Mouse (Mus musculus) embryonic facial prominence, embryonic 14.5 days (tissue): ENCODE data around the gene Myh3. TPM values are rescaled to one million over a fixed set of nuclear protein-coding genes. Genes with fewer than 3 reads are reported as not detected.

Experiments
- ATAC-seq: fragments of 200-750 bp; cut with Nextera tagmentation; 2 replicates; pipeline ENCODE4 v1.8.0; 2017; ENCODE audit warnings: low read depth, moderate number of reproducible peaks, moderate TSS enrichment
- DNase-seq: peaks from one replicate; pipeline ENCODE4 v3.0.0-alpha.2; 2015; ENCODE audit warnings: low spot score
- H3K27ac ChIP-seq: fragments of 300-500 bp; sonication (generic); replicated peaks from 2 replicates; pipeline ENCODE4 v1.5.1; 2014; ENCODE audit warnings: low read depth, mild to moderate bottlenecking, low read length, moderate library complexity
- H3K27me3 ChIP-seq: fragments of 300-500 bp; sonication (generic); replicated peaks from 2 replicates; pipeline ENCODE4 v1.6.1; 2014; ENCODE audit warnings: low read length; ENCODE audit not compliant: control insufficient read depth, insufficient read depth
- H3K36me3 ChIP-seq: fragments of 300-500 bp; sonication (generic); 2 replicates; pipeline ENCODE4 v1.6.1; 2014; ENCODE audit warnings: low read length, mixed read lengths; ENCODE audit not compliant: control insufficient read depth, insufficient read depth
- H3K4me1 ChIP-seq: fragments of 300-500 bp; sonication (generic); 2 replicates; pipeline ENCODE4 v1.6.1; 2014; ENCODE audit warnings: antibody characterized with exemption, low read length; ENCODE audit not compliant: control insufficient read depth, insufficient read depth
- H3K4me2 ChIP-seq: fragments of 300-500 bp; sonication (generic); 2 replicates; pipeline ENCODE4 v1.6.1; 2014; ENCODE audit warnings: low read depth, mild to moderate bottlenecking, low read length, moderate library complexity, mixed read lengths
- H3K4me3 ChIP-seq: fragments of 300-500 bp; sonication (generic); 2 replicates; pipeline ENCODE4 v1.5.1; 2014; ENCODE audit warnings: low read depth, mild to moderate bottlenecking, low read length
- H3K9ac ChIP-seq: fragments of 300-500 bp; sonication (generic); 2 replicates; pipeline ENCODE4 v1.6.1; 2014; ENCODE audit warnings: low read depth, mild to moderate bottlenecking, low read length, moderate library complexity, mixed read lengths
- H3K9me3 ChIP-seq: fragments of 300-500 bp; sonication (generic); 2 replicates; pipeline ENCODE4 v1.6.1; 2016; ENCODE audit warnings: low read length; ENCODE audit not compliant: control insufficient read depth
- WGBS: fragments of 180-500 bp; shearing (Covaris S2); extraction: QIAGEN DNeasy Blood & Tissue Kit; methylation state at CpG from one replicate; pipeline ENCODE4 v1.1.7; 2014; 5-methylcytosine and 5-hydroxymethylcytosine counted together
- polyA plus RNA-seq: library from polyadenylated mRNA; unstranded; fragments of >200 nt; fragmentation: Nextera tagmentation; extraction: Ambion mirVana; gene quantifications from 2 replicates; pipeline ENCODE4 v1.2.1, GENCODE M21; 2014

Myh3 gene
- polyA plus RNA-seq, 1 experiment from 2014 or later, result 488 TPM

DNA sequence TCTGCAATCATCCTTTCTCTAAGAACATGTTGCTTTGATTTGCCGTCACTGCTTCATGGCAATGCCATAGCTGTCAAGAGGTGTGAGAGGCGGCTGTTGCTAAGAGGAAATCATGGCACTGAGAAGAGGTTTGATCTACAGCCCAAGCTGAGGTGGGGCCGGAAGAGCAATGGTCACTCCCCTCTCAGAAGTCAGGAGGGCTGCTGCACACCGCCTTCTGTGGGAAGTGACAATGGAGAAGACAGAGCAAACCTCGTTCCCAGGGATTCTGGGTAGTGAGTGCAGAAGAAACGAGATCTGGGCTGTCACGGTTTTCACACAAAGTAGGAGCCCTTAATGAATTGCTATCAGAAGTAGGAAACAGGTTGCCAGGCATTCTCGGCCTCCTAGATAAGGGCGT, 25.2 kb downstream of the Myh3 start:
- 81% methylated on average over 9 of the region's 9 CpGs for WGBS
- ATAC-seq (no peak), DNase-seq (no peak)
- Histone ChIP-seq H3K9ac (no peak overlapping the region), H3K9me3 (no peaks in the 10 kb centered on the region), H3K4me1 (no peaks in the 10 kb centered on the region), H3K4me3 (no peak overlapping the region), H3K27ac (no peak overlapping the region), H3K4me2 (no peak overlapping the region), H3K36me3 (no peaks in the 10 kb centered on the region), H3K27me3 (no peaks in the 10 kb centered on the region)

DNA sequence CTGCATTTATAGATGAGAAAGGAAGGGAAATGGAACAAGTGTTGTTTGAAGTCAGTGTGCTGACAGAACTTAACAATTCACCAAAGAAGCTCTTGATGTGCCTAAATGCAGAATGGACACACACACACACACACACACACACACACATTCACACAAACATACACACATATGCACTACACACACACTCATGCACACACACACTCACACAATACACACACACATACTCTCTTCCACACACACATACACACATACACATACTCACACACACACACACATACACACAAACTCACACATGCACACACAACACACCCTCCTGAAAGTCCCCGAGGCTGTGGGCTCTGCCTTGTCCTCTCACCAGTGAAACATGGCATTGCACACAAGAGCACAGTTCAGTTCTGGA, 26.1 kb downstream of the Myh3 start:
- H3K9ac ChIP-seq, result no peak overlapping the region
- no peaks in the 10 kb centered on the region for H3K4me1 ChIP-seq
- H3K36me3 ChIP-seq, result no peaks in the 10 kb centered on the region
- no peak overlapping the region for H3K27ac ChIP-seq
- no peak for DNase-seq
- H3K4me2 ChIP-seq, result no peak overlapping the region
- ATAC-seq, result no peak
- H3K4me3 ChIP-seq, result no peak overlapping the region
- H3K27me3 ChIP-seq, result no peaks in the 10 kb centered on the region
- WGBS, result 76% methylated on average over 1 of the region's 1 CpGs
- no peaks in the 10 kb centered on the region for H3K9me3 ChIP-seq

DNA sequence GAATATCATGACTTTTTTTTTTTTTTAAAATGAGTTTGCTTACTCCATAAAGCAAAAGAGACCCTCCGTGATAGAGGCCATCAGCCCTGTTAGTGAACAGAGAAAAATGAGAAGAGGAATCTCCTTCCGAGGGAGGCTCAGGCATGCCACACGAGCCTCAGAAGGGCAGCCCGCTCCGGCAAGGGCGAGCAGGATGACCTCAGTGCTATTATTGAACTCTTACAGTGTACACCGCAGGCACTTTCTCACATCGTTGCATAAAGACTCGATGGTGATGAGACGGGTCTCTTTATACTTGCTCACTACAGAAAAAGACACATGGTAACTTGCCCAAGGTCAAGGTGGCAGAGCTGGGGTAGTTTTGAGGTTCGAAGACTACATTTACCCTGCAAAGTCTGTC, 26.6 kb downstream of the Myh3 start:
- Histone ChIP-seq H3K27me3 (no peaks in the 10 kb centered on the region), H3K9me3 (no peaks in the 10 kb centered on the region), H3K4me1 (no peaks in the 10 kb centered on the region), H3K4me3 (no peak overlapping the region), H3K4me2 (no peak overlapping the region), H3K9ac (no peak overlapping the region), H3K36me3 (no peaks in the 10 kb centered on the region), H3K27ac (no peak overlapping the region)
- ATAC-seq (no peak; the same call in 1 of the 2 replicates), DNase-seq (no peak)
- 63% methylated on average over 11 of the region's 11 CpGs for WGBS

DNA sequence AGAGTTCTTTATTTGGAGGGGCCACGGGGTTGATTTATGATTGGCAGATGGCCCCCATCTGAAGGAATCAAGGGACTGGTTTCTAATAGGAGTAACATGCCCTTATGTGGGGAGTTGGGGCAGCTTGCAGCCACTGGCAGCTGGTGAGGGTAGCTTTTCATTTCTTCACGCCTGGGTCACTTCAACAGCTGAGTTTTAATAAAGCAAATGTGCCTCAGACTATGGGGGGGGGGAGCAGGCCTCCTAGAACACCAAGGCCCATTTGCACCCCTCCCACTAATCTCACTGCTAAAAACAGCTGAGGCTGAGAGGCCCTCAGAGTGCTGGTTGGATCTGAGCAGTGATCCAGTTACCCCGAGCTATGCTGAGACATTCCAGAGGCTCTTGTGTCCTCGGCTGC, 27.6 kb downstream of the Myh3 start:
- Histone ChIP-seq H3K27ac (peak overlapping the region; percentile 61; the same call in 1 of the 2 replicates), H3K4me3 (no peak overlapping the region), H3K9me3 (no peaks in the 10 kb centered on the region), H3K36me3 (no peaks in the 10 kb centered on the region), H3K9ac (no peak overlapping the region), H3K27me3 (no peaks in the 10 kb centered on the region), H3K4me2 (no peak overlapping the region), H3K4me1 (no peaks in the 10 kb centered on the region)
- ATAC-seq (peak; percentile 76), DNase-seq (peak; percentile 83)
- 43% methylated on average over 4 of the region's 4 CpGs for WGBS

DNA sequence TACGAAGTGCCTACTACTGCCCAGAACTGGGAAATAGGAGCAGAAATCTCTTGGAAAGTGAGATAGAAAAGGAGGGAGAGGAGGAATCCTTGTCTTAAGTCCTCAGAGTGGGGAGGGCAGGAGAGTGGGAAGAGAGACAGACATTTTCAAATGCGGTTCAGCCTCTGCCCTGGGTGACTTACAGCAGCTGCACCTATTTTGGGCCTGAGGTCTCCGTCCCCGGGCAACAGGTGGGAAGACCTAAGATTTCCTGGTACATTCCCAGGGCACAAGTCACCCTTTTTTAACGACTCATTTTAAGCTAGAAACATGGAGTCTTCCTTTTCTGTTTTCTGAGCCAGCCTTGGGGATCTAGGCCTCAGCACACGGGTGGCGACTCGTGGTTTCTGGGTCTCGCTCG, 28.9 kb downstream of the Myh3 start:
- 87% methylated on average over 10 of the region's 10 CpGs for WGBS
- no peaks in the 10 kb centered on the region for H3K27me3 ChIP-seq
- H3K9me3 ChIP-seq, result no peaks in the 10 kb centered on the region
- no peak overlapping the region for H3K27ac ChIP-seq
- ATAC-seq (no peak), DNase-seq (no peak)
- H3K9ac ChIP-seq, result no peak overlapping the region
- no peak overlapping the region for H3K4me3 ChIP-seq
- H3K4me2 ChIP-seq, result no peak overlapping the region
- H3K4me1 ChIP-seq, result no peaks in the 10 kb centered on the region
- no peaks in the 10 kb centered on the region for H3K36me3 ChIP-seq

DNA sequence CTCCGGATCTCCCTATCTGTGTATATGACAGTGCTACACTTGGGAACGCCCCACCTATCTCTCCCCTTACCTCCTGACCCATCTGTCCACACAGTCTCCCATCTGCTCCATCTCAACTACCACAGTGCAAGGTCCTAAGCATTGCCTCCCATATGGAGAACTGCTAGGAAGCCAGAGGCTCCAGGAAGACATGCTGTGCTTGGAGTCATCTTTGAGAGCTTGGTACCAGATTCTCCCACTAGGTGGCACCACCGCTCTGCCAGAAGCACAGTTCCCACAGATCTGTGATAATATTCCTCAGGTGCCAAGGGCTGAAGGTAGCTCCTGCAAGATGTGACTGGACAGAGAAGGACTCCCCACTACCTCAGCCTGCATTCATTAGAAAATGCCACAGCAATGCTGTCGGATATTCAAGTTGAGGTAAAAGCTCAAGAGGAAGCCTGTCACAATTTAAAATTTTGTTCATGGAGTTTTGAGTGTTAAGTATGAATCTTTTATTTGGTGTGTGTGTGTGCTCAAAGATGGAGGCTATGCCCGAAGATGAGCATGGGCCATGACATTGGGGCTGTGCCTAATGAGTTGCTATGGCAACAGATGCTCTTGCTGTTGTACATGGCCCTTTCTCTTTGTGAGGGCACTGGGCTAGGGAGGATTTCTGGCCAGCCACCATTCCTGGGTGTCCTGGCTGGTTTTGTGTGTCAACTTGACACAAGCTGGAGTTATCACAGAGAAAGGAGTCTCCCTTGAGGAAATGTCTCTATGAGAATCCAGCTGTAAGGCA, 32.3 kb downstream of the Myh3 start:
- no peaks in the 10 kb centered on the region for H3K4me1 ChIP-seq
- no peak overlapping the region for H3K4me2 ChIP-seq
- no peak overlapping the region for H3K4me3 ChIP-seq
- ATAC-seq (no peak), DNase-seq (peak; percentile 80)
- no peak overlapping the region for H3K9ac ChIP-seq
- H3K36me3 ChIP-seq, result no peaks in the 10 kb centered on the region
- H3K9me3 ChIP-seq, result no peaks in the 10 kb centered on the region
- WGBS, result 33% methylated on average over 5 of the region's 5 CpGs
- H3K27ac ChIP-seq, result no peak overlapping the region
- no peaks in the 10 kb centered on the region for H3K27me3 ChIP-seq

DNA sequence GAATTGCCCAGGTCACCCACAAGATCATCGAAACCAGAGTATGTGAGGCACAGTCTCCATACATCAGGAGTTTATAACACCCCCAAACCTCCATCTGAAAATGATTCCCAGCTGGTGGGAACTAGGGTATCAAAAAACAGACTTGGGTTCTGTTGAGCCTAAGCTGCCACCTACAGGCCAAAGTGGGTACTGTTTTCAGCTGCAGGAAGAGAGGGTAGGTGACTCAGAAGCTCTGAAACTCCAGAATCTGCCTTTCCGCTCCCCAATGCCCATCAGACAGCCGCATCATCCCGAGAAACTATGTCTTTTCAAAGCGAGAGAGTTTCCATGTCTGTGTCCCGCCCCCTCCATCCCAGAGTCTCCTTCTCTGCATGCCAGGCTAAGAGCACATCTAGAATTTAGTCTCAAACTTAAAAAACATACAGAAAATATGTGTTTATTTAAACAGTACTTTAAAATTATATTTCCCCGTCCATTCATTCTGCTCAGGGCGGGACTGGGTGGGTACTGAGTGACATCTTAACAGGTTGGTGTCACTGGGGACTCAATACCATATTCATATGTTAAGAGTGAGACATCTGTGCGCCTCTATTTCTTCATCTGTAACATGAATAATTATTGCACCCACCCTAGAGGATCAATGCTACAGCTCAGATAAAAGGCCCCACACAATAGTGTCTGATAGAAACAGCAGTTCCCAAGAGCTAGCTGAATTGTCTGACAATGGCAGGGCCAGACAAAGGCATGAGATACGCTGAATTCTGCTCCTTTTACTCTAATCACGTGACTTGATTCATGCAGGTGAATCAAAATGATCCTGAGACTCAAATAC, 34.1 kb downstream of the Myh3 start:
- no peak overlapping the region for H3K4me3 ChIP-seq
- H3K4me2 ChIP-seq, result no peak overlapping the region
- ATAC-seq, result peak; percentile 28; the same call in 1 of the 2 replicates

DNA sequence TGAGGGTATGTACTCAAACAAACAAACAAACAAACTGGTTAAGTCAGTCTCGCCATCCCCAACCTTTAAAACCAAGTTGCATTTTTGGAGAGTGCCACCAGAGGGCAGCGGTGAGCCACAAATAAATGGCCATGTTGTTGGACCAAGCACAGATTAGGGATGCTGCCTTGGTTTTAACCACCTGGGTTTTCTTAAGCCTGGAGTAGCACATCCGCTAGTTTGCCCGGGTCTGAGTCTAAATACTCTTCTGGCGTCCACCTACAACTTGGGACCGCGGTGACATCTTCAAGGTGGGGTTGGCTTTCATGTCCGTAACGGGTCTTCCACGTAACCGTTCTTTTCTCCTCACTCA, 34.7 kb downstream of the Myh3 start:
- Histone ChIP-seq H3K9me3 (no peaks in the 10 kb centered on the region), H3K4me3 (no peak overlapping the region), H3K4me1 (no peaks in the 10 kb centered on the region), H3K9ac (no peak overlapping the region), H3K36me3 (no peaks in the 10 kb centered on the region), H3K27me3 (no peaks in the 10 kb centered on the region), H3K27ac (no peak overlapping the region), H3K4me2 (no peak overlapping the region)
- peak; percentile 71 for DNase-seq
- ATAC-seq, result no peak
- WGBS, result 41% methylated on average over 11 of the region's 11 CpGs

More for the DNA sequence above, 34.1 kb downstream of the Myh3 start:
- DNase-seq, result peak; percentile 78
- H3K9me3 ChIP-seq, result no peaks in the 10 kb centered on the region
- WGBS, result 26% methylated on average over 11 of the region's 11 CpGs
- no peak overlapping the region for H3K27ac ChIP-seq
- no peaks in the 10 kb centered on the region for H3K27me3 ChIP-seq
- H3K9ac ChIP-seq, result no peak overlapping the region
- H3K4me1 ChIP-seq, result no peaks in the 10 kb centered on the region
- H3K36me3 ChIP-seq, result no peaks in the 10 kb centered on the region
